Mouse (Mus musculus) urinary bladder, adult 18-20 months (tissue): ENCODE results near the gene Ntrk2.

Source experiments
- DNase-seq, 2 experiments: peaks; one replicate each; pipeline ENCODE4 v3.0.0; 2022; ENCODE audit warnings: low spot score in 2 of 2, mixed read lengths in 2 of 2

Ntrk2 gene

DNA sequence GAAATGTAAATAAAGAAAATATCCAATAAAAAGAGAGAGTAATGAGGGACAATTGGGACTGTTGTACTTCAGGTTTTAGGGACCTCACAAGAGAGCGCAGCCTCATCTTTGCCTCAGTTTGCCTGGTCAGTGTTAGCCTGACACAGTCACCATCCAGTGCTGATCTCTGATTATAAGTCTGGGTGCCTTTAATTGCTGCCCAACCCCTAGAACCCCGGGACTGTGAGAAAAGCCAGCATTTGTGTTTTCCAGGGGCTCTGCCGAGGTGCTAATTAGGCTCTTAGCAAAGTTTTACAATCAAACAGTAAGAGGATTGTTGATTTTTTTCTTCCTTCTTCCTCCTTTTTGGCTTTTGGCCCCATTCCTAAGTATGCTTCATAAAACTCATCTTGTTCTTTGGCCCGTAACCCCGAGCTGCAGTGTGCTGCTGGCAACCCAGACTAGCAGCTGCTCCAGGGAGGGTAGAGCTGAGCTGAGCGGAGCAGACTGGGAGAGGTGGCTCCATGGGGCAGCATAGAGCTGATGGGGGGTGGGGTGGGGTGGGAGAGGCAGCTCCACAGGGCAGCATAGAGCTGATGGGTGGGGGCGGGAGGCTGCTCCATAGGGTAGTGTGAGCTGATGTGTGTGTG, 34.5 kb downstream of the Ntrk2 start:
- DNase-seq = no peak

DNA sequence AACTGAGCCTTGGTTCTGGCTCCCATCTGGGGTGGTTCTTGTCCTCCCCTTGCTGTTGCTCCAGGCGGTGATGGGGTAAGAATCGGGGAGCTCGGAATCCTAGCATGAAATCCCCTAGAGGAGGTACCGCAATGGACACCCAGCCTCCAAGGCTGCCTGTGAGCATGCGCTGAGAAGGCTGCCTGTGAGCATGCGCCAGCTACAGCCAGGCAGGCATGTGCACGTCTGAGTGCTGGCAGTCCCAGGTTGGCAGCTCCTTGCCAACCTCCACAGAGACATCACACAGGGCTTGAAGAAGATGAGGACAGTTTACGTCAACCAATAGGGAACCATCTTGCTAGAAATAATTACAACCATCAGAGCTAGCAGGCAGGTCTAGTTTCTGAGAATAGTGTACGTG, 37.5 kb downstream of the Ntrk2 start:
- DNase-seq = no peak

DNA sequence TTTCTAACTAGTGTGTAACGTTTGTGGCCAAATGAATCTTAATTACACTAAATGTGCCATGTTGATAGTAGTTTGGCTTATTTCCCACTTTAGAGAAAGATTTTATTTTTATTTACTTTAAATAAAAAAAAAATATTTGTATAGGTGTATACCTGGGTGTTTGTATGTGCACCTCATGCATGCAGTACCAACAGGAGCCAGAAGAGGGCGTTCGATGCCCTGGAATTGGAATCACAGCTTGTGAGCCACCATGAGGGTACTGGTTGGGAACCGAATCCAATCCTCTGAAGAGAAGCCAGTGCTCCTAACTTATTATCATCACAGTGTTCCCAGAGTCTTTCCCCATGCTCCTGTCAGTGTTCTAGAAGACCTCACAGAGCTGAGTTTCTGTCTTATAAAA, 42.2 kb downstream of the Ntrk2 start:
- no peak for DNase-seq

DNA sequence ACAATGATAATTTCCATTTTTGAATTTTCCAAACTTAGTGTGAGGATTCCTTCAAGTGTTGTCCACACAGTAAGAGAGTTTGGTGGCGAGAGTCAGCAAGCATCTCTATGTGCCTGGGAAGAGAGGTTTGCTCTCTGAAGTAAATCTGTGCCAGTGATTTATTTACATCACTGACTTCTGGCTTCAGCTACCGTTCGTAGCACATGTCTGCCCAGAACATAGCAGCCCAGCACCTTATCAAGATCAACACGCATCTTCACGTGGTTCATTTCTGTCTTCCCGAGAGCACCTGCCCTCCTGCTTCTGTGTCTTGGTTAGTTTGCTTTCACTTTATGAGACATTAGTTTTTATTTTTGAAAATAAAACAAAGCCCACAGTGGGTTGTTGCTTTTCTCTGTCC, 47.3 kb downstream of the Ntrk2 start:
- DNase-seq = no peak

DNA sequence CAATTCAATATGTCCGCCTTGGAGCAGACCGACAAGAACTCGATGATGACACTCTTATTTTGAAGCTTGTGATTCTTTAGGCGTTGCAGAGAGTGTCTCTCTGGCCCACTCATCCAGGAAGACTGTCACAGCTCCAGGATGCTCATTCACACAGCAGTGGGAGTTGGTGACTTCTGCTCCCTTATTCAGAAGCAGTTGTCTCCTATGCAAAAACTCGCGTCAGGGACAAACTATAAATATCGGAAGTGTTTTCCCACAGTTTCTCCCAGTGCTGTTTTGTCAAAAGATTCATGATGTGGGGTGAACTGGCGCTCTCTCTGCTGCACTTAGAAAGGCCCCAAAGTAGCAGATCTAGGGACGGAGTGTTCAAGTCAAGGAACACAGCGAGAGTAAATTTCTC, 59.9 kb downstream of the Ntrk2 start:
- no peak for DNase-seq

DNA sequence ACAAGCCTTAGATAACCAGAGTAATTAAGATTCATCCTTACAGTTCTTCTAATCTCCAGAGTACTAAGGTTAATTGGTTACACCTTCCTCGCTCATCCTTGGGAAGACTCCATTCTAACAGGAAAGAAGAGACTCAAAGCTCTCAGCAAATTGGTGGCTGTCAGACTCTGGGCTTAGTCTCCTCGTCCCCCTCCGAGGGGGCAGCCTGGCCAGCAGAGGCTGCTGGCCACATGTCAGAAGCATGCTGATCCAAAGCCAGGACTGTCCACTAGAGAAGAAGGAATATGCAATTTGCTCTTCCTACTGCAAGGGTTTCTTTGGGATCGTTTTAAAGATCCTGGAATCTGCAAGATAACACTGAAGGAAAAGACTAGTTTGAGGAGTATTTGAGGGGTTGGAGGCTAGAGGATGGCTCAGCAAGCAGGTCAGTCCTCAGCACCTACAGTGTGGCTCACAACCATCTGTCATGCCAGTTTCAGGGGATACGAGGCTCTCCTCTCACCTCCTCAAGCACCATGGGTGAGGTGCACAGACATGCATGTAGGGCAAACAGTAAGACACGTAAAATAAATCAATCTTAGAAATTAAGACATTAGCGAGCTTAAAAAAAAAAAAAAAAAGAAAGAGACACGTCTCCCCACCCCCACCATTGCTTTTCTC, 60.5 kb downstream of the Ntrk2 start:
- no peak for DNase-seq

DNA sequence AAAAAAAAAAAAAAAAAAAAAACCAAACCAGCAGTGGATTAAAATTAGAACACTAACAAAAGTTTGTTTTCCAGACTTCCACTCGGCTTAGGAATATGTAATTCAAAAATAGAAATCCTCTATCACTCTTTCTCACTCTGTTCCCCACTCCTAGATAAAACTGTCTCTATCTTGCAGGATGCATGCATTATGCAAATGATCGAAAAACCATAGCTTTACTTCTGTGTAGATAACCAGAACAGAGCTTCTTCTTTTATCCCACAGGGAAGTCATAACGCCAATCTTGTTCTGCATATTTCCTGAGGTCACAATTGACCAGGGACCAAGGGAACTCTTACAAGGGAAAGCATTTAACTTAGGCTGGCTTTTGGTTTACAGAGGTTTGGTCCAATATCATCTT, 76.1 kb downstream of the Ntrk2 start:
- DNase-seq = no peak

DNA sequence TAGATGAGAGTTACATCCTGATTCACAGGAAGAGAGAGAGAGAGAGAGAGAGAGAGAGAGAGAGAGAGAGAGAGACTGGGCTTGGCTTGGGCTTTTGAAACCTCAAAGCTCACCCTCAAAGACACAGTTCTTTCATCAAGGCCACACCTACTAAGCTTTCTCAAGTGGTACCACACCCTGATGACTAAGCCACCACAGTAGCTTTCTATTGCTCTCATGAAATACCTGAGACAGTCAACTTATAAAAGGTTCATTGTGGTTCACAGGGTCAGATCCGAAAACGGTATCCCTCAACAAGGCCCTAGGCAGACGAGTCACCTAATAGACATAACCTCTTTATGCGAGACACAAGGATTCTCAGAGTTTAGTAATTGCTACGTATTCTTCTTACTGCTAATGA, 76.5 kb downstream of the Ntrk2 start:
- no peak for DNase-seq

DNA sequence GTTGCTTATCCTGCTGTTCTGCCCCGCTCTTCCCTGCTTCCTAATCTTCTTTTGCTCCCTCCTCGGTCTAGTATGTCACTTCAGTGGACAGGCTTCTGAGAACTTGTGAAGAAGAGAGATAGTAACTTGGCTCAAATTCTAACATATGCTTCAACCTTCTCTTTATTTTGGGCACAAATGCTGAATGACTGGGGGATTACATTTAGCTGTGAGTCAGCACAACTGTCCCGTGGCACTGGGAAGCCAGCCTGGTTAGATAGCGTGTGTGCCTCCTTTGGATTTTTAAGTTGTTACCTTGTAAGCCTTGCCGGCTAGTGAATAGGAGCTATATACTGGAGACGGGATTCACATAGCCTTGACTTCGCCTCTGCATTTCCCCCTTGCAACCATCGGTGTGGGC, 79.7 kb downstream of the Ntrk2 start:
- DNase-seq = no peak

DNA sequence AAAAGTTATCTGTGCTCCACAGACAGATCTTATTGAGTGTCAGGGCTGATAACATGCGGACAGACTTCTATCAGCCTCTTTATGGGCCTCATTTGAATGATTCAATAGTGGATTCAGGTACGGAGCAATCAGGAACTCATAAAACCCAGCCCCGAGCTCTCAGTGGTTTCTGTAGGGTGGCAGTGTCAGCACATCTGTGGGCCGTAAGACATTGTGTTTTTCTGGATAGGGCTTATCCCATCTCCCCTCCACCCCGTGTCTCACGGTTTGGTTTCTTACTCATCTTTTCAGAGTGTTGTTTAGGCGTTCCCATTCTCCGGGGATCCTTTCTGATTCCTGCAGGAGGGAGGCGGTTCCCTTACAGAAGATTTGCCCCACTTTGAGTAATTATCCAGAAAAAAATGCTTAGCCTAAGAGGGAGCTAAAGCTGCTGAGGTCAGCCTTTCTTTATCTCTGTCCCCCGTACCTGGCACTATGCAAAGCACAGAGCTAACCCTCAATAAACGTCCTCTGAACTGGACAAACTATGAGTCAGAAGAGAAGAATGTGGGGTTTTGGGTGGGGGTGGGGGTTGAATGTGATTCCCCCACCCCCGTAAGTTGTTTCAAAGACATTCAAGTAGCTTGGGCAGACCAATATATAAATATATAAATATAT, 90.0 kb downstream of the Ntrk2 start:
- no peak for DNase-seq

DNA sequence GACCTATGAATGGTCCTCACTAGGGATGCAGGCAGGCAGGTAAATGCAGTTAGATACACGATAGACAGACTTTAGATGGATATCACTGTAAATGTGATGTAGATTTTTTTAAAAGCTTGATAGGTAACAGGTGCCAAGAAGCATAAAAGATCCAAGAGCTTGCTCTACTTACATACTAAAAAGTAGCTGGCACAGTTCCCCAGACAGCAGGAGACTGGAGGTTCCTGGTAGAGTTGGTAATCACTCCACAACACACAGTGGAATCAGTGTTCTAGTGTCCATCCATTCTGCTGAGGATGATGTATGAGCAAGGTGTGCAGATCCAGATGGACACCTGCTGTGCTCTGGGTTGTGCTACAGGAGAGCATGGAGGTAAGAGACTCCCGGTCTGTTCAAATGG, 93.0 kb downstream of the Ntrk2 start:
- DNase-seq = no peak

DNA sequence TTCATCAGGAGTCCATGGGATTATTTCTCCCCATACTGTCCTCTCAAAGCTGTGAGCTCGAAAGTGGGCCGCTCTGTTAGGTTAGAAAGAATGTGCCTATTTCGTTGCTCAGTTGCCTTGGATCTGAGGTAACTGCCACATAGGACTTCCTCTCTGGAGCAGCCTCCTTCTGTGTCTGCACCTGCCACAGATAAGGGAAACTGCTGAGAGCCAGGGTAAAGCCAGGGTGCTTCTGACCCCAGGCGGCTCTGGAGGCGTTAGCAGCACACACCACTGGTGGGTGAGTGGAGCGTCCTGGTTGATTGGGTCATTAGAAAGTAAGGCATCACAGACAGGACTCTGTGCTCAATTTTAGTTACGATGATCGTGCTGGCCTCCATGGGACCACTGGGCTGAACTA, 95.9 kb downstream of the Ntrk2 start:
- no peak for DNase-seq

DNA sequence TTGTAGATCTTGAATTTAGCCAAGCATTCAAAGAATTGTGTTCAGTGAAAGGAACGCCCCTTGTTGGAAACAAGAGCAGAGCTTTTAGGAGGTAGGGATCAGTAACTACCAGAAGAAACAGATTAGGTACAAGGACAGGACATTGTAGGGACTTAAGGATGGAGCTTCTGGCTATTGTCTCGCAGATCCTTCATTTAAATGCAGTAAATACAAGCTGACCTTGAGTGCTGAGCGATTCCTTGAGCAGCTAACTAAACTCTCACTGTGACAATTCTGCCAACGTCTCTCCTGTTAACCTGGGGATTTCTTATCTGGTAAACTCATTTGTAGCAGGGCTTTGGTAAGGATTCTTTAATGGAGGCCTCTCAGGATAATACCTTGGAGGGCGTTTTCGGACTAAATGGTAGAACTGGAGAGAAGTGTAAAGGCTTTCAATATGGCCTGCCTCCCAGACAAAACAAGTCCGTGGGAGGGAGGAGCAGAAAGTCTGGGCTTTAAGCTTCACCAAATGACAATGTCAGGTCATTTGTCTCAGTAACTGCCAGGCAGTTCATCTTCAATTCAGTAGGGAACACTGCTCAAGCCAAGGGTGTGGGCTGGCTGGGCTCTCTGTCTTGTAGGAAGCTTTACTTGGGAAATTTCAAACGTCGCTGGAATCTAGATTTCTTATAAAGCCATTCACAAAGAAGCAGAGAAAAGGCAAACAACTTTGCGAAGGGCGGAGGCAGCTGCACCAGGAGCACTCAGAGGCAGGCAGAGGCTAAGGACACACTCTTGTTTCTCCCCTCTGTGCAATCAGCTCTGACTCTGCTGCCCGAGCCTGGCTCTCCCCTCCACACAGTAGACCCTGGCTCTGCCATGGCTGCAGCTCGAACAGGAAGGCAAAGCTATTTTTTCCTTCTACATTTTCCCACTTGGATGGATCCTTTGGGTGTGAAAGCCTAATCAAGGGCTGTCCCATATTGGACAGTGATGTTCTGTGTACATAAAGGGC, 98.7 kb downstream of the Ntrk2 start:
- DNase-seq = no peak

DNA sequence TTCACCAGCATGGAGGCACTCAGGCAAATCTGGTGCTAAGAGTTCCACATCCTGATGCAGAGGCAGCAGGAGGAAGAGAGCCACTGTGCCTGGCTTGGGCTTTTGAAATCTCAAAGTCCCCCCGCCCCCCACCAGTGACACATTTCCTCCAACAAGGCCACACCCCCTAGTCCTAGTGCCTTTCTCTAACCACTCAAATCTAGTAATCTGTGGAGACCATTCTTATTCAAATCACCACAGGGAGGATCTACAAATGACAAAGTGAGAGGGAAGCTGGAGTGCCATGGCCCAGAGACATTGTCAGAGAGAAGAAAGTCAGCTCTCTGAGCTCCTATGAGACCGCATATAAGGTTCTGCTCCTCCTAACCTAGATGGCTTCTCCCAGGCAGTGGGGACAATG, 105.6 kb downstream of the Ntrk2 start:
- no peak for DNase-seq

DNA sequence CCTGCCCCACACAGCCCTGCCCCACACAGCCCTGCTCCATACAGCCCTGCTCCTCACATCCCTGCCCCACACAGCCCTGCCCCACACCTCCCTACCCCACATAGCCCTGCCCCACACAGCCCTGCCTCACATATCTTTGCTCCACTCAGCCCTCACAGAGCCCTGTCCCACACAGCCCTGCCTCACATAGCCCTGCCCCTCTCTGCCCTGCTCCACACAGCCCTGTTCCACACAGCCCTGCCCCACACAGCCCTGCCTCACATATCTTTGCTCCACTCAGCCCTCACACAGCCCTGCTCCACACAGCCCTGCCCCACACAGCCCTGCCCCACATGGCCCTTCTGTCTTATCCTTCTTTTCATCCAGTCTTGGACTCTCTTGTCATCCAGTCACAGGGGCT, 106.2 kb downstream of the Ntrk2 start:
- DNase-seq = no peak

DNA sequence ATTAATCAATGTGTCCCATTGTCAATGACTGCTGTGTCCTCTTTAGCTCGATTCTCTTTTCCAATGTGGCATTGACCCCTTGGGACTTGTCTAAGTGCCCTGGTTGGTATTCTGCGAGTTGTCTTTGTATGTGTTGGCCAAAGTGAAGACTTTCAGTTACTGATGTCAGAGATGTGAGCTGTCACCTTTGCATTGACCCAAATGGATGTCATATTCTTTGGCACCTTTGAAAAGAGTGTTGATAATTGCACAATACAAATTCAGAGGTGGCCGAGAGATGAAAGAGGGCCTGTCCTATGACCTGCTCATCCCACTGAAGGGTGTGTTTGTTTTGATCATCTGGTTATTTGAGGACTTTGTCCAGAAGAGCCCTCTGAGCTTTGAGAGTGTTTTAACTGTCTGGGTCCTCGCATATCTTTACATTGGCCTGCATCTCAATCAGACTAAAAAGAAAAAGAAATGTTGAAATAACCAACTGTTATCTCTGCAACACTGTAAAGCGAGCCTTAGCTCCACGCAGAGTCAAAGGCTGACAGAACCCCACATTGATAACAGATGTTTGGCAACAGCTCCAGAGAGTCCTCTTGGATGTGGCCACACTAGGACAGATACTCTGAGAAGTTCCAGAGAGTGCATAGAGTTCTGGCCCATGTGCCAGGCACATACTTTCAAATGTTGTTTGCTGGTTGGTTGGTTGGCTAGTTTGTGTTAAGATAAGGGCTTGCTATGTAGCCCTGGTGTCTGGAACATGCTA, 107.9 kb downstream of the Ntrk2 start:
- no peak for DNase-seq

DNA sequence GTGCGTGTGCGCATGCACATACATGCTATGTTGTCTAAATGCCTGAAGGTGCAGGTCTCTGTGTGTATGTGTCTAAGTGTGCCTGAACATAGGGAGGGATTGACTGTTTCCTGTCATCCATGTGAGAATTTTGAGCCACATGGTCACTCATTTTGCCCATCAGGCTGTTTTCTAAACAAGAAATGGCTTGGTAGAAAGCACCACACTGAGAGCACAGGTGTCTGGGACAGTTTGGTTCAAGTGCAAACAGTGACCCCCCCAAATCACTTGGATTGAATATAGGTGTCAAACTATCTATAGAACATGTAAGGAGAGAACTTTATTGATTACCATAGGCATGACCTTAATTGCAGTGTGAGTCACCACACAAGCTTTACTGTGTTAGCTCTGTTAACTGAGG, 110.0 kb downstream of the Ntrk2 start:
- no peak for DNase-seq

DNA sequence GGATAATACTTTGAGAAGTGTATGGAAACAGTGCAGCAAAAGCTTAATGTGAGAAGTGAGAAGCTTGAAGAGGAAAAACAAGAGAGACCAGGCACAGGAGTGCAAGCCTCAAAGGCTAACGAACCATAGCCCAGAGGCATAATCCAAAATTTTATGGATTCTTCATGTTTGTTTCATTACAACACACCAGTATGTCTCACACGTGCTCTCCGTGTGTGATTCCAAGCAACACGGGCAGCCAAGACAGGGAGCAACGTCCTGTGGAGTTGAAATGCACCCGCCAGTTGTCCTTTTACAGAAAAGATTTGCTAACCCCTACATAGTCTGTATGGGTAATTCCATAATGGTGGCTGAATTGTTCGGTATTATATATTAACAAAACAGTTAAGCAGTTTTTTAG, 113.9 kb downstream of the Ntrk2 start:
- DNase-seq = no peak

DNA sequence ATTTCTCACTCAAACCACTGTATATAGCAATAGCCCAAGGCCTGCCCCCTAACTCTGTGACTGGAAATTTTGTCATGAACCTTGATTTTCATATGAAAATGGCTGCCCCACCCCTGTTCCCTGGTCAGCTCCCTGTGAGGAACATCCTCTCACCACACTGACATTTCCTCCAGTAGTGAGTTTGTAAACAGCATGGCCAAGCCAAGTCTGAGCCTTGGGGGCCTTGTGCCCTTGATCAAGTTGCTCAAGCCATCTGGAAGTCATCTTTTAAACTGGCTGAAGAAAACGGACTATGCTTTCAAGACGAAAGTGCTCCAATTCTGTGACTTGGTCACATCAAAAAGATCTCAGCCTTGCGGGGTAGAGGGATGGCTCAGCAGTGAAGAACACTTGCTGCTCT, 114.9 kb downstream of the Ntrk2 start:
- DNase-seq = no peak

DNA sequence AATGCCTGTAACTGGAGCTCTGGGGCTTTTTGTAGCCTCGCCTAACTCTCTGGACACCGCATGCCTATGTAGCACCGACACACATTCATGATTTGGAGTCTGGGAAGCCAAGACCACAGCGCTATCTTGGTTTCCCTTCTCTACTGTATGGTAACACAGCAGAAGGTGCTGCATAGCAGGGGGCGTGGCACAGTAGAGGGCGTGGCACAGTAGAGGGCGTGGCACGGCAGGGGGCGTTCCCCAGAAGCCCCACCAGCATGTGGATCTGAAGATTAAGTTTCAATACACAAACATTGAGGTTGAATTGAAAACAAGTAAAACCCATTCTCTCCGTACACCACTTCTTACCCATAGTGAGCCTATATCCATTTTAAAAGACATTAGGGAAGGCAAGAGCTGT, 115.3 kb downstream of the Ntrk2 start:
- no peak for DNase-seq

DNA sequence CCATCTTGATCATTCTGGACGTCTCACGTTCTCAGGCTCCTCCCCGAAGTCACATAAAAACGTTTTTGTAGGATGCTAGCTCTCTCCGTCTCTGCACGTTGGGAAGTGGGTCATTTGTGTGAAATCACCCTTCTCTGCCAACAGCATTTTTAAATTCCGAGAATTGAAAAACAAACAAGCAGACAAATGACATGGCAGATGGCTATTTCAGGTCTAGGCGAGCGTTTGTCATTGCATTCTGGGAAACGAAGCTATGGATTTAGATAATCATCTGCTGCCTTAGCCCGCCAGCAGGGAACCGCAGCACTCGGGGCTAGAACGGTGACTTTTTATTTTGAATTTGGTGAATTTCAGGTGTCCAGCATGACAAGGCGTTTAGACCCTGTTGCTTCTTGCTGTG, 115.8 kb downstream of the Ntrk2 start:
- DNase-seq = no peak

DNA sequence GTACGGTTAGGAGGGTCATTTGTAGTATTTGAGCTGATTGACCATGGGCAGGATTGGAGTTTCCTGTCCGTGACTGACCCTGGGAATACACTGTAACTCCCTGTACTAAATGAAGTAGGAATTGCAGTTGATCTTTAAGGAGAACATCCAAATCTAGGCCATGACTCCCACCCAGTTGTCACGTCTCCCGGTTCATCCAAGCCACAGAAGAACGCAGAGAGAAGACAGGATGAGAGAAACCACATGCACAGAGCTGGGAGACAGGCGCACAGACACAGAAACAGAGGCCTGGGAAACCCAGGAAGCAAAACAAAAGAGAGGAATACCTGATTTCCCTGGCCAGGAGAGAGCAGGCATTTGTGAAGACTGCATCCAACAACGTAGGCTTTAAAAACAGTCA, 117.1 kb downstream of the Ntrk2 start:
- no peak for DNase-seq
